Mouse (Mus musculus) layer of hippocampus, adult 8-10 months (tissue): ENCODE data around the gene Parvb. TPM values are rescaled to one million over a fixed set of nuclear protein-coding genes. Genes with fewer than 3 reads are reported as not detected.
A peak's percentile ranks its signal among the peaks of the same experiment; 100 is the strongest.

Experiments
- DNase-seq, 2 experiments: peaks; one replicate each; pipeline ENCODE4 v3.0.0; 2022; ENCODE audit warnings: low spot score in 2 of 2
- total RNA-seq, 4 experiments: library from RNA; stranded (reverse); gene quantifications; 2 replicates each; pipeline ENCODE4 v1.2.4; 2022

Parvb gene
- total RNA-seq, 4 experiments from 2014 or later = 23.2 to 33.7 (median 26.9) TPM

- no peak for DNase-seq
These were observed 15.3 kb upstream of the Parvb start for GRCm38 (mm10) chr15:84216461-84217084.

- DNase-seq = no peak
These were observed 13.7 kb upstream of the Parvb start for GRCm38 (mm10) chr15:84217969-84218782.

- DNase-seq = no peak
These were observed 13.0 kb upstream of the Parvb start for GRCm38 (mm10) chr15:84218783-84219271.

- DNase-seq = no peak
These were observed 10.3 kb upstream of the Parvb start for GRCm38 (mm10) chr15:84221539-84221938.

- DNase-seq = peak in 1 of 2 experiments; percentile 31
These were observed 8.4 kb upstream of the Parvb start for GRCm38 (mm10) chr15:84223423-84223822.

GRCm38 (mm10) chr15:84224779-84225178, 7.1 kb upstream of the Parvb start:
- no peak for DNase-seq

- DNase-seq = no peak
These were observed 4.9 kb upstream of the Parvb start for GRCm38 (mm10) chr15:84226918-84227317.

- no peak for DNase-seq
These were observed 1.2 kb upstream of the Parvb start for GRCm38 (mm10) chr15:84230661-84231060.

GRCm38 (mm10) chr15:84231113-84231712, 630 bp upstream of the Parvb start:
- peak; percentile 75 to 77 for DNase-seq

GRCm38 (mm10) chr15:84232609-84233008, 766 bp downstream of the Parvb start:
- no peak for DNase-seq

GRCm38 (mm10) chr15:84234794-84235581, 3.1 kb downstream of the Parvb start:
- no peak for DNase-seq

- DNase-seq = no peak
These were observed 3.8 kb downstream of the Parvb start for GRCm38 (mm10) chr15:84235646-84236045.

- DNase-seq = no peak
These were observed 6.7 kb downstream of the Parvb start for GRCm38 (mm10) chr15:84238552-84238951.

GRCm38 (mm10) chr15:84238991-84239401, 7.2 kb downstream of the Parvb start:
- DNase-seq = no peak

- DNase-seq = no peak
These were observed 9.7 kb downstream of the Parvb start for GRCm38 (mm10) chr15:84241520-84241919.

GRCm38 (mm10) chr15:84245104-84245503, 13.3 kb downstream of the Parvb start:
- no peak for DNase-seq

GRCm38 (mm10) chr15:84246195-84246594, 14.4 kb downstream of the Parvb start:
- no peak for DNase-seq

GRCm38 (mm10) chr15:84247309-84247708, 15.5 kb downstream of the Parvb start:
- DNase-seq = no peak

- no peak for DNase-seq
These were observed 19.4 kb downstream of the Parvb start for GRCm38 (mm10) chr15:84251227-84251626.

- no peak for DNase-seq
These were observed 20.8 kb downstream of the Parvb start for GRCm38 (mm10) chr15:84252645-84253044.

GRCm38 (mm10) chr15:84253757-84254156, 21.9 kb downstream of the Parvb start:
- DNase-seq = peak in 1 of 2 experiments; percentile 47
